Mouse (Mus musculus): ENCODE data around the gene Ulk4. TPM values are rescaled to one million over a fixed set of nuclear protein-coding genes. Genes with fewer than 3 reads are reported as not detected.

Gene Ulk4
- 161 and 185 TPM in 2 replicates for polyA plus RNA-seq (2014; fragmentation: Nextera tagmentation; extraction: Ambion mirVana)

GRCm38 (mm10) chr9:121277118-121278060 lies at the start of gene Ulk4:
Gene Ulk4 (minus strand): TSS chr9:121277197.
- peak within 1 kb of the TSS; percentile 74 for H3K27ac ChIP-seq (ENCODE audit: low read depth, low read length)
- peak within 1 kb of the TSS; percentile 62 for H3K9ac ChIP-seq (ENCODE audit: low read depth, low read length)
- H3K36me3 ChIP-seq (ENCODE audit: control insufficient read depth, insufficient read depth, low read length): no peaks in the 10 kb centered on the region
- H3K4me1 ChIP-seq (replicated peaks; ENCODE audit: control insufficient read depth, insufficient read depth, low read length): no peaks in the 10 kb centered on the region
- H3K9me3 ChIP-seq (ENCODE audit: control insufficient read depth, low read length): no peaks in the 10 kb centered on the region; the same call in 1 of the 2 replicates
- DNase-seq (ENCODE audit: low spot score): peak; percentile 94
- peak; percentile 96 for ATAC-seq (ENCODE audit: low FRiP score)
- under 1% methylated on average over 59 of the region's 59 CpGs for WGBS
- peak within 1 kb of the TSS; percentile 60 for H3K4me3 ChIP-seq (ENCODE audit: low read depth, low read length)
- H3K4me2 ChIP-seq (replicated peaks; ENCODE audit: low read depth, low read length): peak within 1 kb of the TSS; percentile 69
- H3K27me3 ChIP-seq (ENCODE audit: control insufficient read depth, insufficient read depth, low read length): no peaks in the 10 kb centered on the region

GRCm38 (mm10) chr9:121322034-121322433 lies 45.0 kb upstream of the Ulk4 start:
- ATAC-seq (ENCODE audit: low FRiP score): no peak
- Histone ChIP-seq H3K9ac (ENCODE audit: low read depth, low read length) (no peak overlapping the region), H3K4me2 (replicated peaks; ENCODE audit: low read depth, low read length) (no peak overlapping the region), H3K4me3 (ENCODE audit: low read depth, low read length) (no peak overlapping the region), H3K27me3 (ENCODE audit: control insufficient read depth, insufficient read depth, low read length) (no peaks in the 10 kb centered on the region), H3K9me3 (ENCODE audit: control insufficient read depth, low read length) (no peaks in the 10 kb centered on the region), H3K4me1 (replicated peaks; ENCODE audit: control insufficient read depth, insufficient read depth, low read length) (peaks cover 5% of the 10 kb centered on the region; the same call in 1 of the 2 replicates), H3K36me3 (ENCODE audit: control insufficient read depth, insufficient read depth, low read length) (0 out of 2 replicates have a peak, but pooled peaks cover 3% of the 10 kb centered on the region), H3K27ac (ENCODE audit: low read depth, low read length) (no peak overlapping the region)
- WGBS: 98% methylated on average over 14 of the region's 14 CpGs
- no peak for DNase-seq (ENCODE audit: low spot score)

GRCm38 (mm10) chr9:121321118-121321517 lies 44.1 kb upstream of the Ulk4 start:
- Histone ChIP-seq H3K4me1 (replicated peaks; ENCODE audit: control insufficient read depth, insufficient read depth, low read length) (peaks cover 5% of the 10 kb centered on the region; the same call in 1 of the 2 replicates), H3K9ac (ENCODE audit: low read depth, low read length) (no peak overlapping the region), H3K27ac (ENCODE audit: low read depth, low read length) (no peak overlapping the region), H3K4me2 (replicated peaks; ENCODE audit: low read depth, low read length) (no peak overlapping the region), H3K9me3 (ENCODE audit: control insufficient read depth, low read length) (no peaks in the 10 kb centered on the region), H3K4me3 (ENCODE audit: low read depth, low read length) (no peak overlapping the region), H3K27me3 (ENCODE audit: control insufficient read depth, insufficient read depth, low read length) (no peaks in the 10 kb centered on the region), H3K36me3 (ENCODE audit: control insufficient read depth, insufficient read depth, low read length) (0 out of 2 replicates have a peak, but pooled peaks cover 3% of the 10 kb centered on the region)
- ATAC-seq (ENCODE audit: low FRiP score) (no peak), DNase-seq (ENCODE audit: low spot score) (no peak)
- WGBS: 84% methylated on average over 2 of the region's 2 CpGs

- no peak overlapping the region for H3K9ac ChIP-seq (ENCODE audit: low read depth, low read length)
- H3K4me3 ChIP-seq (ENCODE audit: low read depth, low read length): no peak overlapping the region
- H3K4me2 ChIP-seq (replicated peaks; ENCODE audit: low read depth, low read length): no peak overlapping the region
- H3K9me3 ChIP-seq (ENCODE audit: control insufficient read depth, low read length): no peaks in the 10 kb centered on the region
- H3K4me1 ChIP-seq (replicated peaks; ENCODE audit: control insufficient read depth, insufficient read depth, low read length): peaks cover 11% of the 10 kb centered on the region; the same call in 1 of the 2 replicates
- H3K27ac ChIP-seq (ENCODE audit: low read depth, low read length): no peak overlapping the region
- no peak for DNase-seq (ENCODE audit: low spot score)
- 0 out of 2 replicates have a peak, but pooled peaks cover 3% of the 10 kb centered on the region for H3K36me3 ChIP-seq (ENCODE audit: control insufficient read depth, insufficient read depth, low read length)
- H3K27me3 ChIP-seq (ENCODE audit: control insufficient read depth, insufficient read depth, low read length): no peaks in the 10 kb centered on the region
- no peak for ATAC-seq (ENCODE audit: low FRiP score)
- WGBS: 89% methylated on average over 2 of the region's 2 CpGs
These were observed 43.4 kb upstream of the Ulk4 start for GRCm38 (mm10) chr9:121320433-121320832.

GRCm38 (mm10) chr9:121319323-121319966 lies 42.4 kb upstream of the Ulk4 start:
- Histone ChIP-seq H3K4me1 (replicated peaks; ENCODE audit: control insufficient read depth, insufficient read depth, low read length) (peaks cover 15% of the 10 kb centered on the region), H3K9me3 (ENCODE audit: control insufficient read depth, low read length) (no peaks in the 10 kb centered on the region), H3K27ac (ENCODE audit: low read depth, low read length) (peak overlapping the region; percentile 78), H3K36me3 (ENCODE audit: control insufficient read depth, insufficient read depth, low read length) (0 out of 2 replicates have a peak, but pooled peaks cover 3% of the 10 kb centered on the region), H3K27me3 (ENCODE audit: control insufficient read depth, insufficient read depth, low read length) (no peaks in the 10 kb centered on the region), H3K4me3 (ENCODE audit: low read depth, low read length) (no peak overlapping the region), H3K9ac (ENCODE audit: low read depth, low read length) (no peak overlapping the region), H3K4me2 (replicated peaks; ENCODE audit: low read depth, low read length) (no peak overlapping the region)
- peak; percentile 36 for DNase-seq (ENCODE audit: low spot score)
- peak; percentile 39 for ATAC-seq (ENCODE audit: low FRiP score)
- WGBS: 71% methylated on average over 10 of the region's 10 CpGs

GRCm38 (mm10) chr9:121316621-121317405 lies 39.8 kb upstream of the Ulk4 start:
- DNase-seq (ENCODE audit: low spot score) (no peak), ATAC-seq (ENCODE audit: low FRiP score) (no peak)
- Histone ChIP-seq H3K9ac (ENCODE audit: low read depth, low read length) (0 out of 2 replicates have a peak overlapping the region, but pooled peaks have one; percentile 7), H3K27me3 (ENCODE audit: control insufficient read depth, insufficient read depth, low read length) (no peaks in the 10 kb centered on the region), H3K27ac (ENCODE audit: low read depth, low read length) (peak overlapping the region; percentile 44), H3K36me3 (ENCODE audit: control insufficient read depth, insufficient read depth, low read length) (0 out of 2 replicates have a peak, but pooled peaks cover under 1% of the 10 kb centered on the region), H3K4me1 (replicated peaks; ENCODE audit: control insufficient read depth, insufficient read depth, low read length) (peaks cover 24% of the 10 kb centered on the region), H3K9me3 (ENCODE audit: control insufficient read depth, low read length) (no peaks in the 10 kb centered on the region), H3K4me3 (ENCODE audit: low read depth, low read length) (no peak overlapping the region), H3K4me2 (replicated peaks; ENCODE audit: low read depth, low read length) (no peak overlapping the region)
- WGBS: 69% methylated on average over 12 of the region's 12 CpGs

- Histone ChIP-seq H3K9me3 (ENCODE audit: control insufficient read depth, low read length) (no peaks in the 10 kb centered on the region), H3K4me1 (replicated peaks; ENCODE audit: control insufficient read depth, insufficient read depth, low read length) (peaks cover 26% of the 10 kb centered on the region), H3K4me2 (replicated peaks; ENCODE audit: low read depth, low read length) (no peak overlapping the region), H3K9ac (ENCODE audit: low read depth, low read length) (no peak overlapping the region), H3K27ac (ENCODE audit: low read depth, low read length) (peak overlapping the region; percentile 44; the same call in 1 of the 2 replicates), H3K27me3 (ENCODE audit: control insufficient read depth, insufficient read depth, low read length) (no peaks in the 10 kb centered on the region), H3K36me3 (ENCODE audit: control insufficient read depth, insufficient read depth, low read length) (no peaks in the 10 kb centered on the region), H3K4me3 (ENCODE audit: low read depth, low read length) (no peak overlapping the region)
- DNase-seq (ENCODE audit: low spot score) (no peak), ATAC-seq (ENCODE audit: low FRiP score) (no peak)
- 78% methylated on average over 4 of the region's 4 CpGs for WGBS
These were observed 39.1 kb upstream of the Ulk4 start for GRCm38 (mm10) chr9:121315901-121316595.
